Mouse (Mus musculus): ENCODE results near the gene Carmil1. TPM values are rescaled to one million over a fixed set of nuclear protein-coding genes. Genes with fewer than 3 reads are reported as not detected.

Gene Carmil1
- 13.4 and 34.6 TPM in 2 replicates for polyA plus RNA-seq (2015; fragmentation: Nextera tagmentation; extraction: Ambion mirVana)

DNA sequence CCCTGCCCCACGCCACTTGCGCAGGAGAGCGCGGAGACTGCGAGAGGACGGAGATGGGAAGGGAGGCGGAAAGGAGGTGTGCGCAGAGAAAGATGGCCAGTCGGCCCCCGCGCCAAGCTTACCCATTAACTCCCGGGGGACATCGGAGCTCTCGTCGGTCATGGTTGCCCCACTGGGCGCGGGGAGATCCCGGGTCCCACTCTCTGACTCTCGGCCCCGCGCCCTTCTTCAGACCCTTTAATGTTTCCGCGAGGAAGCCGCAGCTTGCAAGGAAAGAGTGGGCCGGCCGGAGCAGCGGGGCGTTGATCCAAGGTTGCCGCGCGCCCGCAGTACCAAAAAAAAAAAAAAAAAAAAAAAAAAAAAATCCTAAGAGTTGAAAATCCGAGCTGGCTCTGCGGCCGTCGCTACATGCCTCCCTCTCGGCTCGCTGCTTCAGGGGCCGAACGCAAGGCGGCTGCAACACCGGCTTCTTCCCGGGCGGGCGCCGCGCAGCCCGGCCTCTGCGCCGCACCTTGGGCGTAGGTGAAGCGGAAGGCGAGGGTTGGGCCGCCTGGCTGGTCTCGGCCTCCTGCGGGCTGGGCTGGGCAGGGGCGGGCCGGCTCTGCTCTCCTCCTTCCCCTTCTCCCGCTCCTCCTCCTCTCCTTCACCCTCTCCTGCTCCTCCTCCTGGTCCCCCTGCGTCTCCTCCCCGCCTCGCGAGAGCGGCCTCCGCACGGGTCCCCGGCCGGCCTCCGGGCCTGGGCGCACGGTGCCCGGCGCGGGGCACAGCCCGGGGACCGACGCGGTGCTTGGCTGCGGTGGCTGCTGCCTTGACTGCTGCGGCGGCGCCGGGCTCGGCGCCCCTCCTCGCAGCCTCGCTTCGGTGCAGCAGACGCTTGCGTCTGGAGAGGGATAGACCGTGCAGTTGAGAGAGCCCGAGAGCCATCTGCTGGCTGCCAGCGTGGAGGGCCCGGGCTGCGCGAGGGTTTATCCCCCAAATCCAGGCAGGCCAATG lies at the start of gene Carmil1:
Carmil1 (minus strand) TSS at position 357 of the 993 bp plus-strand sequence.

DNA sequence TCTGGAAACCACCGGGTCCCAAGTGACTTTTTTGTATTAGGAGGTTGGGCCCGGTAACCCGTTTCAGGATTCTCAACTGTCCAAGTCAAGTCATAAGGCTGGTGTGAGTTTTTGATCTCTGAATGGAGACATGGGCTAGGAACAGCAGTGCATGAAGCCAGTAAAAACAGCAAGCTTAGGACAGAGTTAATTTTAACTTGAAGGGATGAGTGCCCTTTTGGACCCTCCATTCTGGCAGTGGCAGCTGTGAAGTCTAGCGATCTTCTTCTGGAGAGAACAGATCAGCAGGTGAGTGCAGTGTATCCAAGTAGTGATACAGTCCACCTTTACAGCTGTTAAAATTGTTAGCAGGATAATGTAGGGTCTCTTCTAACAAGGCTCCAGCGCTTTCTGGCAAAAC lies 46.6 kb upstream of the Carmil1 start, which contains the start of gene Cmah:
Cmah (plus strand) TSS at position 204 of the 400 bp plus-strand sequence.

DNA sequence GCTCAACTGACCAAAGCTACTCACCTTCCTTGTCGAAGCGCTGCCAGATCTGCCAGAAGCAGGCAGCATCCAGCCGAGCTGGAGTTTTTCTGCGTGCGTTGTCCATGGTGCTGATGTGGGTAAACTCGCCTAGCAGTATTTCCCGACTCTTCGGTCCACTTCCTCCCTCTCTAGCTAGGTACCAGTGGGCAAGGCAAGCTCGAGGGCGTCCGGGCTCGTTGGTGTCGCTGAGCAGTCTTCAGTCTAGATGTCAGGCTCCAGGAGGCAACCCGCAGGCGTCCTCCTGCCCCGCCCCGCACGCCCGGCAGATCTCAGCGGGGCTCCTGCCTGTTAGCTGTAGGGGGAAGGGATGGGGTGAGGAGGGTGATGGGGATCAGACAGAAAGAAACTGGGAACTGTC lies 289.7 kb downstream of the Carmil1 start, which contains the start of gene Scgn:
Scgn (minus strand) TSS at position 287 of the 400 bp plus-strand sequence.

Other genes starting within 250 kb of the Carmil1 start
- gene Cmah, start 46.6 kb upstream of the Carmil1 start, polyA plus RNA-seq (2015; fragmentation: Nextera tagmentation; extraction: Ambion mirVana): 0.63 and 0.91 TPM in 2 replicates

Data from adrenal gland, postnatal 0 days (tissue).